Mouse (Mus musculus) gastrocnemius, postnatal 10 days (tissue): ENCODE measurements around the gene Scarb1. TPM values are rescaled to one million over a fixed set of nuclear protein-coding genes. Genes with fewer than 3 reads are reported as not detected.
"Not testable (repeated sequence)": the region's sequence is repeated elsewhere in the genome, so short reads cannot be mapped to it uniquely, and the experiment has no call there.

Source experiments
- DNase-seq: peaks from one replicate; pipeline ENCODE4 v3.0.0; 2021; ENCODE audit warnings: mixed read lengths
- long read RNA-seq, 2 experiments: library from polyadenylated mRNA; stranded (forward); transcript quantifications; one replicate each; pipeline ENCODE4 v2.0.0; 2021
- total RNA-seq, 2 experiments: library from RNA; stranded (reverse); gene quantifications; 2 replicates each; pipeline ENCODE4 v1.2.3; 2021

Gene Scarb1
- total RNA-seq = 10 to 100 TPM; 49.8 to 58.0 TPM
- long read RNA-seq, experiment 1, transcript Scarb1-202 (12 exons, 2,367 nt) = minor isoform, 9 of 55 reads
- long read RNA-seq, experiment 1, transcript Scarb1-201 (13 exons, 2,521 nt) = major isoform, 39 of 55 reads
- long read RNA-seq, experiment 1, partial matches to known transcripts = 5 of 55 reads
- long read RNA-seq, experiment 1, other reads (novel, unspliced or antisense) = 2 of 55 reads
- long read RNA-seq, experiment 2, transcript Scarb1-202 (12 exons, 2,367 nt) = minor isoform, 7 of 58 reads
- long read RNA-seq, experiment 2, transcript Scarb1-201 (13 exons, 2,521 nt) = major isoform, 37 of 58 reads
- long read RNA-seq, experiment 2, partial matches to known transcripts = 10 of 58 reads
- long read RNA-seq, experiment 2, other reads (novel, unspliced or antisense) = 4 of 58 reads

DNA sequence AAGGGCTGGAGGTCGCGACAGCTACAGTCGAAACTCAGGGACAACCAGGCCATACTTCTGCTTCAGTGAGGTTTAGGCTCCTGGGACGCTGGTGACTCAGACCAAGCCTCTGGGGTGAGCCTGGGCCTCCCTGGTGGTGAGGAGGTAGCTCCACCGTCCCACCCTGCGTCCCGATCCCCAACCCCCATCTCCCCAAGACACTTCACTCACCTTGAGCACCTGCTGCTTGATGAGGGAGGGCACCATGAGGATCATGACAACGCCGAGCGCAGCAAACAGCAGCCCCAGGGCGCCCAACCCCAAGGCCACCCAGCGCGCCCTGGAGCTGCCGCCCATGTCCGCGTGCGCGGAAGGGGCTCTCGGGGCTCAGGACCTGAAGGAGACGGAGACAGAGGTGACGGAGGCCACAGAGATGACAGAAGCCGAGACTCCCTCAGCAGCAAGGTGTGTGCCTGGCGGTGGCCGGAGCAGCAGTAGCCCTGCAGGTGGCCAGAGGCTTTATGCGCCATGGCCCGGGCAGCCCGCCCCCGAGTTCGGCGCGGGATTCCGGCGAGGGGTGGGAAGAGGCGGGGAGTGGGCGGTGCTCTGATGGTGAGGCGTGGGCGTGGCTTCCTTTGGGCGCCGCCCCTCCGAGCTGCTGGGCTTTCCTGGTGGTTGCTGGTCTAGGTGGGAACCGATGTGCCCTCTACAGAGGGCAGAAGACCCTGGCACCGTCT, at the start of gene Scarb1:
Gene Scarb1 (minus strand): TSS at position 548 of the 716 bp plus-strand sequence.
- peak; percentile 88 for DNase-seq

DNA sequence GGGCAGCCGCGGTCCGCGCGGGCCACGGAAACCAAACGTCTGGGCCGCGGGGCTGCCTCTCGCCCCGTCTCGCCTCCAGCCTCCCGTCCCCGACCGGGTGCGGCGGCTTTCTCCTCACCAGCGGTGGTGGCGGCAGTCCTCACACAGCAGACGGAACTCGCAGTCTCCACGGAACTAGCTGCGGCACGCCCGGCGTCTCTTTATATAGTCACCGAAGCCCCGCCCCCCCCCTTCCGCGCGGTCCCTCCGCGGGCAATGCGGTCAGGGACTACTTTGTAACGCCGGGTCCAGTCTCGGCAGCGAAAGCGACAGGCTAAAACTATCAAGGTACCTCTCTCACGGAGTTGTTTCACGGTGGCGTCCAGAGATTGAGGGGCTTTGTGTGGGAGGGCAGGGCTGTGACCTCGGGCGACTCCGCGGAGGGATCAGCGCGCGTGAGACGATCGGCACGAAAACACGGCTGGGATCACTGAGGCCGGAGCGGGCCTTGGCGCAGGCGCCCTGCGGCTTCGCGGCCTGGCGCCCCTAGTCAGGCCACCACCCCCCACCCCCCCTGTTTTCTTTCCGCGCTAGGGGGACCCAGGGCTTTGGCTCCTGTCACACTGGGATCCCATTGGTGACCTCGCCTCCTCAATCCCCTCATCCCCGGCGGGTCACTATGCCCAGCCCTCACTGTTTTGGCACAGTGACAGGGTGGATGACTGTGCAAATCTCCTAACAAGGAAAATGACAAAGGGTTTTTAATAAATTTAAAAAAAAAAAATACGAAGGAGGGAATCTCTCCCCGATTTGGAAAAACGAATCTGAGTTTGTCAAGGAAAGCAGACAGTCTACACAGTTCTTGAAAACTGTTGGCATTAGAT, 48.9 kb upstream of the Scarb1 start, which contains the start of gene Ubc:
Gene Ubc (minus strand): TSS at position 624 of the 863 bp plus-strand sequence.
- peak; percentile 91 for DNase-seq

DNA sequence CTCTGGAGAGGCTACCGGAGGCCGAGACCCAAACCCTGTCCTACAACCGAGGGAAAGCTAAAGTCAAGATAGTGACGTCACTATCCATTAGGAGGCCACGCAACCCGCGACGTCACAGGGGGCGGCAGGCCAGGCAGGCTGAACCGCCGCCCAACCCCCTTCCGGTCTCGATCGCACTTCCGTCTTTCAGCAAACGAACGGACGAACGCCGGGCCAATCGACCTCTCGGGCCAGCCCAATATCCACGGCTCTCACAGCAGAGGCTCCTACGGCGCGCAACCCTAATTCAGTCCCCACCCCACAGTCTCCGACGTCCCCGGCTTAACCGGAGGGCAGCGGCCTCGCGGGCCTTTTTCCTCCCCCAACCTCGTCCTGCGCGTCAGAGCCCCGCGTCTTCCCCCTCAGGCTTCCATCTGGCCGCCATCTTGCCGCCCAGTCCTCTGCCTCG, 48.3 kb upstream of the Scarb1 start, which contains the start of gene Gm10382:
Gene Gm10382 (plus strand): TSS at position 192 of the 448 bp plus-strand sequence.
- DNase-seq = peak; percentile 89

DNA sequence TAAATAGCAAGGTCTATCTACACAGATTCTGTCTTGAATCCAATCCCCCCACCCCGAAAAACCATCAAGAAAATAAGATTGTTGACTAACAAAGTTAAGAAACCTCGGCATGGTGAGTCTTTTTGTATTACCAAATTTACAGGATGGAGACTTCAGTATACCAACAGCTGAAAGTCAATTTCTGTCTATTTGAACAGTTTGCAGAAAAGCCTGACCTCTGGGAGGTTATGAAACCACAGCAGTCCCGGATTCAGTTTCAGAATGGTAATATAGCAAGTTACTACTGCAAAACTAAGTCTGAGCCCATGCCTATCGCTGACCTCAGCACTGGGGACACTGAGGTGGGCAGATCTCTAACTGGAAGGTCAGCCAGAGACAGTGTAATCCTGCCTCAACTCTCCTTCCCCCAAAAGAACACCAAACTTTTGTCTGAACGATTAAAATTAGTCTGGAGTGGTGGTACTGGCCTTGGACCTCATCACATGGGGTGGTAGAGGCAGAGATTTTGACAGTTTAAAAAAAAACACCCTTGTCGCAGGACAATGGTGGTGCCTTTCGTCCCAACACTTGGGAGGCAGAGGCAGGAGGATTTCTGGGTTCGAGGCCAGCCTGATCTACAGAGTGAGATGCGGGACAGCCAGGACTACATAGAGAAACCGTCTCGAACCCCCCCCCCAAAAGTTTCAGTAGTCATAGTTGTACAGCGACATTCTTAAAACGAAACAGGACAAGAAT, 47.6 kb upstream of the Scarb1 start:
- no peak for DNase-seq

DNA sequence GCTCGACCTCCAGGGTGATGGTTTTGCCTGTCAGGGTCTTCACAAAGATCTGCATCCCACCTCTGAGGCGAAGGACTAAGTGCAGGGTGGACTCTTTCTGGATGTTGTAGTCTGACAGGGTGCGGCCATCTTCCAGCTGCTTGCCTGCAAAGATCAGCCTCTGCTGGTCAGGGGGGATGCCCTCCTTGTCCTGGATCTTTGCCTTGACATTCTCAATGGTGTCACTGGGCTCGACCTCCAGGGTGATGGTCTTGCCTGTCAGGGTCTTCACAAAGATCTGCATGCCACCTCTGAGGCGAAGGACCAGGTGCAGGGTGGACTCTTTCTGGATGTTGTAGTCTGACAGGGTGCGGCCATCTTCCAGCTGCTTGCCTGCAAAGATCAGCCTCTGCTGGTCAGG, 46.4 kb upstream of the Scarb1 start:
- DNase-seq = not testable (repeated sequence)

DNA sequence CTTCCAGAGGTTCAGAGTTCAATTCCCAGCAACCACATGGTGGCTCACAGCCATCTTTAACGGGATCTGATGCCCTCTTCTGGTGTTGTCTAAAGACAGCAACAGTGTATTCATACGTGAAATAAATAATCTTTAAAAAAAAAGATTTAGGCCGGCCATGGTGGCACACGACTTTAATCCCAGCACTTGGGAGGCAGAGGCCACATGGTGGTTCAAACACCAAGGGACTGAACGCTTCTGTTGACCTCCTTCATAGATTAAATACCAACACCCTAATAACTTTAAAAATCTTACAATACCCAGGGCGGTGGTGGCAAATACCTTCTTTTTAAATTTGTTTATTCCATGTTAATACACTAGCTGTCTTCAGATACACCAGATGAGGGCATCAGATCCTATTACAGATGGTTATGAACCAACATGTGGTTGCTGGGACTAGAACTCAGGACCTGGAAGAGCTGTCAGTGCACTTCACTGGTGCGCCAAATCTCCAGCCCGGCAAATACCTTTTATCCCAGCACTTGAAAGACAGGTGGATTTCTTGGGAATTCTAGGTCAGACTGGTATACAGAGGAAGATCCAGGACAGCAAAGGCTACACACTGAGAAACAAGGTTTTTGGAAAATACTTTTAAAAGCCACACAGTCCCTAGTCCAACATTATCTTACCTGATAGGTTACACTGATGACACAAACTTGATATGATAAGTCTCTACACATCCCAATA, 44.5 kb upstream of the Scarb1 start:
- no peak for DNase-seq

DNA sequence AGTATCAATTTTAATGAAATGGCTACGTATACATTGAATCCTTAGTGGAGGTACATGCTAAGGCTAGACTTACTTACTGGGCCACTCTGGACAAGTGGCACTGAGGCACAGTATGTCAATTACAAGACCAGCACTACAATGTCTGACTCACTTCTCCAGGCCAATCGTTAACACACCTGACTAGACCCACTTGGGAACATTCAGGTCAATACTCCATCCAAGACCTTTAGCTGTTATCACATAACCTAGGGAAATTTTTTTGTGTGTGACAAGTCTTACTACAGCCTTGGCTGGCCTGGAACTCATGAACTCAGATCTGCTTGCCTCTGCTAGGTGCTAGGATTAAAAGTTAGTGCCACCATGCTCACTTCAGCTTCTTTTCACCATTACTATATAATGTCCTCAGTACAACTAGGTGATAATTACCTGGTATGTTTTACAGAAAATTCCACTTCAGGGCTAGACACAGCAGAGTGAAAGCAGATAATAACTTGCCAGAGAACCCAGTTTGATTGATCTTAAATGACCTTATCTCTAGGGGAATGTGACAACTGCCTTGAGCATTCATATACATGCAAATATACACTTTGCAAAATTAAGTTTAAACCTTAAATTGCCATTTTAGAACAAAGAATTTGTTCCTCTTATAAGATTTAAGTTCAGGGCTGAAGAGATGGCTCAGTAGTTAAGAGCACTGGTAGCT, 43.8 kb upstream of the Scarb1 start:
- no peak for DNase-seq

DNA sequence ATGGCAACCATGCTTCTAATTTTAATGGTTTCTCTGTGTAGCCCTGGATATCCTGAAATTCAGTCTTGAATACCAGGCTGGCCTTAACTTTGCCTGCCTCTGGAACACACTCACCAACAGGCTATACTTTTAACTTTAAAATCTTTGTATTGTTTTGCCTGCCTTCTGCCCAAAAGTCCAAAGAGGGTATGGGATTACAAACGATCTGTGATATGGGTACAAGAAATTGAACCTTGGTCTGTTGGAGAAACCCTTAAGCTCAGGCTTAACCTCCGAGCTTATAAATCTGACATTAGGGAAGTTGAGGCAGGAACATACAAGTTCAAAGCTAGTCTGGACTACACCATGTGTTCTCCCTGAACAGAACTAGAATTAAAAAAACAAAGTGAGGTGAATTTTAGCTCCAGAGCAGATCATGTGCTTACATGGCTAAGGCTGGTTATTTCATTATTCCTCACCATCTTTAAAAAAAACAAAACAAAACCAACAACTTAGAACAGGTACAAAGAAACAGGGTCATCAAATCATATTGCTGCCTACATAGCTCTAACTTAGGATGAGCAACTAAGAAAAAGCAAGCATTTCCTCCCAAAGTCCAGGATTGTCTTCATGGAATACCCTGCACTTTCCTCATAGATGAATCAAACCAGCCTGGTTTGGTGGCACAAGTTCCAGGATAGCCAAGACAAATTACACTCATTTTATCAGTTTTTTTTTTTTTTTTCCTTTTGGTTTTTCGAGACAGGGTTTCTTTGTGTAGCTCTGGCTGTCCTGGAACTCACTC, 42.9 kb upstream of the Scarb1 start:
- DNase-seq = no peak

DNA sequence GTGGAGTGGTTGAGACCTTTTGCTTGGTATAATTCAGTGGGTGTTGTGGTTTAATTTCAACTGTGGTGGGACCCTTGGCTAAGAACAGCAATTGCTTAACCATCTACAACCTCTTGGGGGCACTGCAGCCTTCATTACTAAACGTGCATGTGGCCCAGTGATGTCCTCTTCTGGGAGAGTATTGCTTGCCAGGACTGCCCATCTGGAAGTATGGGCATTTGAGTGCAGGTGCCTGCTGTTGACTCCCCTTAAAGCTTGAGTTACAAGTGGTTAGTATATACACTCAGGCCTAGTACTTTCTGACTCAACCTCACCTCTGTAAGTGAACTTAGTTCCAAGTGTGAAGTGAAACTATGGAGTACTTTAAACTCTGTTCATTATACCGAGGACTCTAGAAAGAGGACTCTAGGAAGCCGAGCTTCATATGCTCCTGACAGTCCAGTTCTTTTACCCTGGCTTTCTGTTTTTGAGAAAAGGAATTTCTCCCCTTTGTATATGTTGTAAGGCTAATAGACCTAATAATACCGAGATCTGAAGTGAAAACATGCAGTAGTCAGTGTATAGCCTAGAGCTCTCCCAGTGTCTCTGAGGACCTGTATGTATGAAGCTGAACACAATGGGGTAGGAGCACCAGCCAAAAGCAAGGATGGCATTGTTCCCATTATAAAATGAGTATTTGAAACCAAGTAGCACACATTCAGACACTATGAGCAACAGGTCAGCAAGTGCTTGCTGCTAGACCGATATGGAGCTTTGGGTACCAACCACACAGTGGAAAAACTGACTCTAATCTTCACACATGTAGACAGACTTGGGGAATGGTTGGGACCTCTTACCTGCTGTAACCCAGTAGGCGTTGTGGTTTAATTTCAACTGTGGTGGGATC, 42.0 kb upstream of the Scarb1 start:
- DNase-seq = peak; percentile 54

DNA sequence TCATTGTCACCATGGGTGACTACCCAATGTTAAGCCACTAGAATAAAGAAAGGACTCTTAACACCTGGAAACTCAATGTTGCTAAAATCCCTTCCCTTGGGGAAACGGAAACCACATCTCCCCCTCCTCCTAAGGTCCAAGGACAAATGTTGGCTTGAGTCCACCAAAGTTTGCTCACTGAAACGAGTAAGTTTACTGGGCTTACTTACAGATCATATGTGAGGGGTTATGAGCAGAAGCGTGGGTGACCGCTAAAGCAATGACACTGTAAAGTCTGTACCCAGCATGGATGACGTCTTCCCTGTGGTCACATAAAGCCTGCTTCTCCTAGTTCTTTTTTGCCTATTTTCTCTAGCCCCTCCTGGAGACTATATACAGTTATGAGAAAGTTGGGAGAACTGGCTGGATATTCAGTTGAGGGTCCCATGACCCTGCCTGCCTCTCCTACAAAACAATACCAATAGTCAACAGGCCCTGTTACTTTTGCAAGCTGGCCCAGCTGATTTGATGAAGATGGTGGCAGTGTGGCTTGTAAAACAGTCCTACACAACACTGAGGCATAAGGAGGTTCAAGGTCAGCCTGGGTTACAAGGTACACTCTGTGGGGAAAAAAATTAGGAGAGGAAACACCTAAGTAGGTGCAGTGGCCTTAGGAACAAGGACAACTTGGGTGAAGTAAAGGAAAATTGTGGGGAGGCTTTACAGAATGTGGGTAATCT, 41.2 kb upstream of the Scarb1 start:
- DNase-seq = no peak

DNA sequence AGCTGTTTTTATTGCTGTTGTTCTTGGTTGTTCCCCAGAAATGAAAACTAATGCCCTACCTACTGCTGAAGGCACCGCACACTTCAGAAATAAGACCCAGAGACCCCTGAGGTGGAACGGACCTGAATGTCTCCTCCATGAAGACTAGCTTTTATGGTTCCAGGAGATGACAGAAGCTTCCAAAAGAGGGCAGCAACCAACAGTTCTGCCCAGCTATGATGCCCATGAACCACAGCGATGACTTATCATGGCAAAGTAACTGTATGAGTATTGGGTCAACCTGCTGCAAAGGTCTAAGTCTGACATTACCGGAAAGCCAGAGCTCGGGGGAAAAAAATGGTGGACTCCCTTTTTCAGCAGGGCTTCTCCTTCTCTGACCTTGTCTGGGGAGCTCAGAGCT, 38.0 kb upstream of the Scarb1 start:
- DNase-seq = no peak

DNA sequence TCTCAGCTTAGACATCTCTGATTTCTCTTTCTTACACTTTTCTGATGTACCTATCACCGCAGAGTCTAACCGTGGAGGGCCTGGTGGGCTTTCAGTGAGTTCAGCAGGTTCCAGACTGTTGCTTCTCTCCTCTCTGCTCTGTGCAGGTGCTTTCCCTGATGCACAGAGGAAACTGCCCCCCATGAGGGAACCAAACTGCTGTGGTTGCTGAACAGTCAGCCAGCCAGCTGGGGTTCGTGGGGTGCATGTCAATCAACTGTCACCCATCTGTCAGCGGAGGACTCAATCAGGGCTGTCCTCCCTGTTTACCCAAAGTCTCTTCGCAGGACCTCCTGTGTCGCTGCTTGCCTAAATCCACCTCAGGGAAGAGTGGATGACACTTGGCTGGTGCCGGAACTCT, 36.3 kb upstream of the Scarb1 start:
- DNase-seq = no peak

DNA sequence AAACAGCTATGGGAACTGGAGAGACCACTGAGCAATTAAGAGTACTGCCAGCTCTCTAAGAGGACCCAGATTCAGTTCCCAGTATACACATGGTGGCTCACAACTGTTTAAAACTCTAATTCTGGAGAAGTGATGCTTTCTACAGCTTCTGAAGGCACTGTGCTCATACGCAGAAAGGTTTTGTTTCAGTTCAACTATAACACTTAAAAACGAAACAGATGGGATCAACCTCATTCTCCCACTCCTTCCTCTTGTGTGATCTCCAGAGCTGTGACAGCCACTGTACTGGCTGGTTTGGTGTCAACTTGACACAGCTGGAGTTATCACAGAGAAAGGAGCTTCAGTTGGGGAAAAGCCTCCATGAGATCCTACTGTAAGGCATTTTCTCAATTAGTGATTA, 35.0 kb upstream of the Scarb1 start:
- no peak for DNase-seq

DNA sequence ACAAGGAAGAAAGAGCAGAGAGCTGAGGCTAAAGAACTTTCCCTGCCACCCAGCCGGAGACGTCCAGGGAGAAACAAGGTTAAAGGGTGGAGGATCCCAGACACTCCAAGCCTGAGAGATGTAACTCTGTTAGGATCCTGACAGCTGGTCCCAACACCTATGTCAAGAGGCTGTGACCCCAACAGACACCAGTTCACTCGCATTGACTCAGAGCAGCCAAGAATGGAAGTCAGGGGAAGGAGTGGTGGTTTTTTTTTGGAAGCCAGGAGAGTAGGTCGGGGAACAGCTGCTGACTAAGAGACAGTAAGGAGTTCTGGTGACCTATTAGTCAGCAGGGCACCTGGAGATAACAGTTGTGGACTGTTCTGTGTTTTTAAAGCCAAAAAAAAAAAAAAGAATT, 31.1 kb upstream of the Scarb1 start:
- DNase-seq = no peak

DNA sequence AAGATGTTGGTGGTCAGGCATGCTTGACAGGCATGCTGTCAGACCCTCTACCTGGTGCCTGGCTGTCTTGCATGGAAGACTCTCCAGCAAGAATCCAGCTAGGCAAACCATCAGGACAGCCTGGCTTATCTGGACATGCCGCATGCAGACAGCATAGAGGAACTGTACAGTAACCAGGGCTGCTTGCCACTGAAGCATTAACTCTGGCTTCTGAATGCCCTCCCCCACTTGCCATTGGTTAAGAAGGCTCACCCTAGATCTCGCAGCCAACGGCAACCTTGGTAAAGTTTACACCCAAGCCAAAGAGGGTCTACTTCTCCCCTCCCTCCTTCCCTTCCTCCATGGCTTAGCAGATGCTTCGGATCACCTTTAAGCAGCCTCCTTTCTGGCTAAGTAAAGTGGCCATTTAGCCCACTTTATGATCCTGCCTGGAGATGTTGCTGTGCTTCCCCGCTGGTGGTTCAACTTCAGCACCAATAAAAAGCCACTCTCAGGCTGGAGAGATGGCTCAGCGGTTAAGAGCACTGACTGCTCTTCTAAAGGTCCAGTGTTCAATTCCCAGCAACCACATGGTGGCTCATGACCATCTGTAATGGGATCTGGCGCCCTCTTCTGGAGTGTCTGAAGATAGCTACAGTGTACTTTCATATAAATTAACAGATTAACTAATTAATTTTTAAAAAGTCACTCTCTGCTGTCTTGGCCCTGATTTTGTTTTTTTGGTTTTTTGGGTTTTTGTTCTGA, 30.2 kb upstream of the Scarb1 start:
- no peak for DNase-seq

DNA sequence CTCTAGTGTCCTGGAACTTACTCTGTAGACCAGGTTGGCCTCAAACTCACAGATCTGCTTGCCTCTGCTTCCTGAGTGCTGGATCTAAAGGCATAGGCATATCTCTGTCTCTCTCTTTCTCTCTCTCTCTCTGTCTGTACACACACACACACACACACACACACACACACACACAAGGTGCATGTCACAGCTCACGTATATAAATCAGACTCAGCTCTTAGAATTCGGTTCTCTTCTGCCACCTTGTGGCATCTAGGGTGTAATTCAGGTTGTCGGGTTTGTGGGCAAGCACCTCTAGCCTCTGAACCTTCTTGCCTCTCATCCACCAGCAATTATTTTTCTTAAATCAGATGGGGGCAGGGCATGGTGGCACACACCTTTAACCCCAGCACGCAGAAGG, 27.7 kb upstream of the Scarb1 start:
- peak; percentile 38 for DNase-seq

DNA sequence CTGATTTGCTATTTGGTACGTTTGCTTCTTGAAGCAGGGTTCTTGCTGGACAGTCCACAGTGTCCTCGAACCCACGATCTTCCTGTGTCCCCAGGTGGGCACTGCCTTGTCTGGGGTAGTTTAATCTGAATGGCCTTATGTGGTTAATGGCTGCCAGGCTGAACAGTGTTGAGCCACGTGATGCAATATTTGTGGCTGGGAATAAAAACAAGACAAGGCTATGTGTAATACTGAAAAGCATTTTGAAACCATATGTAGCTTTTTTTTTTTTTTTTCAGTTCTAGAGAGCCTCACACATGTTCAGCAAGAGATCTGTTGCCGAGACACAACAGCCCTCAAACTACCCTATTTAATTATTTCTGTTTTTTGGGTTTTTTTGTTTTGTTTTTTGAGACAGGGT, 27.3 kb upstream of the Scarb1 start:
- no peak for DNase-seq
